Mouse (Mus musculus): ENCODE results near the gene Mrpl16. TPM values are rescaled to one million over a fixed set of nuclear protein-coding genes. Genes with fewer than 3 reads are reported as not detected.

Gene Mrpl16
- total RNA-seq, 2 experiments from 2014 or later, result 89.8 to 113 TPM

Other genes starting within 250 kb of the Mrpl16 start
- not detected in 2 replicates for gene Ms4a4d, start 233.6 kb upstream of the Mrpl16 start, total RNA-seq (2015)
- gene Ms4a4d, start 233.6 kb upstream of the Mrpl16 start, total RNA-seq (2017), result not detected in 2 replicates
- gene Ms4a6d, start 165.5 kb upstream of the Mrpl16 start, total RNA-seq (2015), result 5.1 and 5.9 TPM in 2 replicates
- 3.0 and 4.2 TPM in 2 replicates for gene Ms4a6d, start 165.5 kb upstream of the Mrpl16 start, total RNA-seq (2017)
- 18.2 and 21.8 TPM in 2 replicates for gene Ms4a2, start 146.7 kb upstream of the Mrpl16 start, total RNA-seq (2015)
- 17.5 and 20.2 TPM in 2 replicates for gene Ms4a2, start 146.7 kb upstream of the Mrpl16 start, total RNA-seq (2017)
- 1,524 and 1,660 TPM in 2 replicates for gene Ms4a3, start 129.5 kb upstream of the Mrpl16 start, total RNA-seq (2015)
- 866 and 1,151 TPM in 2 replicates for gene Ms4a3, start 129.5 kb upstream of the Mrpl16 start, total RNA-seq (2017)
- gene Oosp2, start 109.8 kb upstream of the Mrpl16 start, total RNA-seq (2015), result 1.1 and 3.4 TPM in 2 replicates
- not detected in 2 replicates for gene Oosp2, start 109.8 kb upstream of the Mrpl16 start, total RNA-seq (2017)
- 5.7 and 7.6 TPM in 2 replicates for gene Oosp1, start 79.2 kb upstream of the Mrpl16 start, total RNA-seq (2015)
- 6.9 and 13.5 TPM in 2 replicates for gene Oosp1, start 79.2 kb upstream of the Mrpl16 start, total RNA-seq (2017)
- gene Oosp3, start 73.3 kb upstream of the Mrpl16 start, total RNA-seq (2015), result not detected in 2 replicates
- not detected in 2 replicates for gene Oosp3, start 73.3 kb upstream of the Mrpl16 start, total RNA-seq (2017)
- gene Gif, start 22.8 kb upstream of the Mrpl16 start, total RNA-seq (2015), result not detected in 2 replicates
- not detected in 2 replicates for gene Gif, start 22.8 kb upstream of the Mrpl16 start, total RNA-seq (2017)
- 6.4 and 7.4 TPM in 2 replicates for gene Stx3, start 49.0 kb downstream of the Mrpl16 start, total RNA-seq (2015)
- 5.6 and 7.0 TPM in 2 replicates for gene Stx3, start 49.0 kb downstream of the Mrpl16 start, total RNA-seq (2017)
- gene Olfr1417, start 68.8 kb downstream of the Mrpl16 start, total RNA-seq (2015), result not detected in 2 replicates
- gene Olfr1417, start 68.8 kb downstream of the Mrpl16 start, total RNA-seq (2017), result not detected in 2 replicates
- not detected in 2 replicates for gene Olfr1418, start 90.7 kb downstream of the Mrpl16 start, total RNA-seq (2015)
- not detected in 2 replicates for gene Olfr1418, start 90.7 kb downstream of the Mrpl16 start, total RNA-seq (2017)
- gene Olfr1419, start 104.7 kb downstream of the Mrpl16 start, total RNA-seq (2015), result not detected in 2 replicates
- not detected in 2 replicates for gene Olfr1419, start 104.7 kb downstream of the Mrpl16 start, total RNA-seq (2017)
- gene Olfr1420, start 116.2 kb downstream of the Mrpl16 start, total RNA-seq (2015), result not detected in 2 replicates
- gene Olfr1420, start 116.2 kb downstream of the Mrpl16 start, total RNA-seq (2017), result not detected in 2 replicates
- gene Patl1, start 142.0 kb downstream of the Mrpl16 start, total RNA-seq (2015), result 40.1 and 41.7 TPM in 2 replicates
- gene Patl1, start 142.0 kb downstream of the Mrpl16 start, total RNA-seq (2017), result 11.6 and 12.0 TPM in 2 replicates
- 35.3 and 40.5 TPM in 2 replicates for gene Osbp, start 195.6 kb downstream of the Mrpl16 start, total RNA-seq (2015)
- 42.1 and 50.8 TPM in 2 replicates for gene Osbp, start 195.6 kb downstream of the Mrpl16 start, total RNA-seq (2017)

Data from megakaryocyte progenitor cell, adult 5-6 weeks (primary cell).